Comparison of ENCODE assay signal across 10 mouse cellular contexts in genomic region chr9:13652389-13652877, GRCm38 (mm10).
DNase-seq lines count a peak whose midpoint lies in the region; ATAC-seq and TF ChIP-seq lines count a peak whose summit lies in the region.
"Had no signal": no experiment of that assay in that cellular context is flagged by ENCODE, and none has a peak within 500 bp of the region (broad histone marks: within the 10 kb centered on the region; RNA-seq: fewer than 3 reads in every experiment).

No protein-coding gene starts in this region.

- DNase-seq in MEL (ENCODE audit: low read depth, low spot score) (peak; percentile 25), MN1 (ENCODE audit: low spot score) (no peak)
- DNase-seq in mesoderm, embryonic 11.5 days (ENCODE audit: low read depth, low spot score): peak; percentile 72

- no peaks in the 10 kb centered on the region for H3K36me3 ChIP-seq in heart, embryonic 13.5 days
- no peaks in the 10 kb centered on the region for H3K36me3 ChIP-seq in heart, embryonic 12.5 days
- no peaks in the 10 kb centered on the region for H3K36me3 ChIP-seq in MEL (ENCODE audit: control insufficient read depth in 1 of 2, insufficient read depth in 2 of 2, low read length in 2 of 2)
- no peaks in the 10 kb centered on the region for H3K36me3 ChIP-seq in embryonic facial prominence, embryonic 12.5 days
- H3K36me3 ChIP-seq in intestine, embryonic 16.5 days (ENCODE audit: control insufficient read depth, insufficient read depth, low read length): no peaks in the 10 kb centered on the region
- H3K36me3 ChIP-seq: liver, embryonic 15.5 days; stomach, embryonic 15.5 days had no signal

- no peaks in the 10 kb centered on the region for H3K9me3 ChIP-seq in heart, embryonic 13.5 days
- no peaks in the 10 kb centered on the region for H3K9me3 ChIP-seq in heart, embryonic 12.5 days (replicated peaks)
- no peaks in the 10 kb centered on the region for H3K9me3 ChIP-seq in MEL (replicated peaks; ENCODE audit: insufficient read depth, low read length)
- H3K9me3 ChIP-seq in embryonic facial prominence, embryonic 12.5 days: no peaks in the 10 kb centered on the region
- H3K9me3 ChIP-seq in intestine, embryonic 16.5 days (ENCODE audit: control insufficient read depth, low read length): no peaks in the 10 kb centered on the region
- H3K9me3 ChIP-seq: liver, embryonic 15.5 days; stomach, embryonic 15.5 days had no signal

- no peaks in the 10 kb centered on the region for H3K27me3 ChIP-seq in heart, embryonic 13.5 days (replicated peaks)
- no peaks in the 10 kb centered on the region for H3K27me3 ChIP-seq in heart, embryonic 12.5 days (replicated peaks)
- peaks cover 0 to 2% of the 10 kb centered on the region in 2 experiments; a peak in 2 of 4 replicates for H3K27me3 ChIP-seq in MEL (ENCODE audit: control insufficient read depth in 1 of 2, insufficient read depth in 2 of 2, low read length in 2 of 2)
- no peaks in the 10 kb centered on the region for H3K27me3 ChIP-seq in embryonic facial prominence, embryonic 12.5 days
- H3K27me3 ChIP-seq in intestine, embryonic 16.5 days (replicated peaks; ENCODE audit: control insufficient read depth, insufficient read depth, low read length): no peaks in the 10 kb centered on the region
- H3K27me3 ChIP-seq: liver, embryonic 15.5 days; stomach, embryonic 15.5 days had no signal

- H3K4me1 ChIP-seq in heart, embryonic 13.5 days: peaks cover 9% of the 10 kb centered on the region
- H3K4me1 ChIP-seq in heart, embryonic 12.5 days (replicated peaks): peaks cover 9% of the 10 kb centered on the region
- H3K4me1 ChIP-seq in MEL (ENCODE audit: control insufficient read depth in 1 of 2, insufficient read depth in 2 of 2, low read length in 2 of 2): no peaks in the 10 kb centered on the region; a peak in 1 of 4 replicates
- 0 out of 2 replicates have a peak, but pooled peaks cover 8% of the 10 kb centered on the region for H3K4me1 ChIP-seq in embryonic facial prominence, embryonic 12.5 days
- H3K4me1 ChIP-seq in intestine, embryonic 16.5 days (ENCODE audit: control insufficient read depth, insufficient read depth, low read length): no peaks in the 10 kb centered on the region
- H3K4me1 ChIP-seq: liver, embryonic 15.5 days; stomach, embryonic 15.5 days had no signal

- H3K4me3 ChIP-seq in heart, embryonic 13.5 days: no peak overlapping the region
- no peak overlapping the region for H3K4me3 ChIP-seq in heart, embryonic 12.5 days
- no peak overlapping the region for H3K4me3 ChIP-seq in MEL (ENCODE audit: control insufficient read depth in 1 of 2, insufficient read depth in 1 of 2, low read depth in 2 of 2, low read length in 2 of 2)
- H3K4me3 ChIP-seq in embryonic facial prominence, embryonic 12.5 days: no peak overlapping the region
- no peak overlapping the region for H3K4me3 ChIP-seq in intestine, embryonic 16.5 days (ENCODE audit: low read length)
- H3K4me3 ChIP-seq: liver, embryonic 15.5 days; stomach, embryonic 15.5 days had no signal

- no peak overlapping the region for H3K27ac ChIP-seq in heart, embryonic 13.5 days (replicated peaks)
- no peak overlapping the region for H3K27ac ChIP-seq in heart, embryonic 12.5 days (ENCODE audit: poor library complexity, severe bottlenecking)
- H3K27ac ChIP-seq in MEL (ENCODE audit: control insufficient read depth, low read depth, low read length): no peak overlapping the region
- H3K27ac ChIP-seq in embryonic facial prominence, embryonic 12.5 days: no peak overlapping the region; the same call in 1 of the 2 replicates
- H3K27ac ChIP-seq in intestine, embryonic 16.5 days (ENCODE audit: low read length): no peak overlapping the region
- H3K27ac ChIP-seq: liver, embryonic 15.5 days; stomach, embryonic 15.5 days had no signal

- WGBS in heart, embryonic 13.5 days: 64% methylated on average over 8 of the region's 8 CpGs
- 73% methylated on average over 8 of the region's 8 CpGs for WGBS in heart, embryonic 12.5 days
- 62% methylated on average over 8 of the region's 8 CpGs for WGBS in embryonic facial prominence, embryonic 12.5 days
- 65% methylated on average over 8 of the region's 8 CpGs for WGBS in intestine, embryonic 16.5 days

- no peak for ATAC-seq in heart, embryonic 13.5 days (ENCODE audit: extremely low read depth, insufficient number of reproducible peaks, low FRiP score, low TSS enrichment)
- no peak for ATAC-seq in heart, embryonic 12.5 days (ENCODE audit: insufficient number of reproducible peaks, low FRiP score)
- ATAC-seq in embryonic facial prominence, embryonic 12.5 days (ENCODE audit: insufficient number of reproducible peaks, insufficient read depth, low FRiP score, low TSS enrichment): peak; percentile 61; the same call in 1 of the 2 replicates
- no peak for ATAC-seq in intestine, embryonic 16.5 days
- ATAC-seq in megakaryocyte-erythroid progenitor cell, adult 5-6 weeks (replicated peaks; ENCODE audit: low FRiP score, low TSS enrichment, poor library complexity, severe bottlenecking): no peak

- TF ChIP-seq EP300 in MEL (IDR thresholded peaks at IDR 0.05; ENCODE audit: low read depth in 1 of 2, low read length in 2 of 2): no peak

- H3K4me2 ChIP-seq in heart, embryonic 13.5 days: 0 out of 2 replicates have a peak overlapping the region, but pooled peaks have one; percentile 20
- H3K4me2 ChIP-seq in heart, embryonic 12.5 days: no peak overlapping the region
- no peak overlapping the region for H3K4me2 ChIP-seq in embryonic facial prominence, embryonic 12.5 days (replicated peaks)
- no peak overlapping the region for H3K4me2 ChIP-seq in intestine, embryonic 16.5 days (ENCODE audit: low read depth, low read length)
- H3K4me2 ChIP-seq: liver, embryonic 15.5 days; stomach, embryonic 15.5 days had no signal

- no peak for TF ChIP-seq POLR2A in MEL (IDR thresholded peaks at IDR 0.05; ENCODE audit: control insufficient read depth in 1 of 2, insufficient read depth in 1 of 2, low read depth in 1 of 2, low read length in 2 of 2, poor library complexity in 1 of 2)

- H3K9ac ChIP-seq in heart, embryonic 13.5 days: peak overlapping the region; percentile 54
- no peak overlapping the region for H3K9ac ChIP-seq in heart, embryonic 12.5 days
- no peak overlapping the region for H3K9ac ChIP-seq in MEL (ENCODE audit: control insufficient read depth, low read depth, low read length, poor library complexity, severe bottlenecking)
- H3K9ac ChIP-seq in embryonic facial prominence, embryonic 12.5 days: no peak overlapping the region
- no peak overlapping the region for H3K9ac ChIP-seq in intestine, embryonic 16.5 days (ENCODE audit: low read depth, low read length)
- H3K9ac ChIP-seq: liver, embryonic 15.5 days; stomach, embryonic 15.5 days had no signal

- no peaks in the 10 kb centered on the region for H3K79me2 ChIP-seq in MEL (ENCODE audit: control insufficient read depth, insufficient read depth, low read length, poor library complexity)

- TF ChIP-seq RAD21 in MEL (IDR thresholded peaks at IDR 0.05; ENCODE audit: low read depth, low read length): no peak

- no peak for TF ChIP-seq CTCF in MEL (IDR thresholded peaks at IDR 0.05 in 2 of 3, conservative IDR thresholded peaks at IDR 0.05 in 1 of 3; ENCODE audit: control insufficient read depth in 1 of 3, insufficient read depth in 1 of 3, low read depth in 2 of 3, low read length in 3 of 3, poor library complexity in 1 of 3, severe bottlenecking in 1 of 3)

TF ChIP-seq in MEL, 35 proteins besides CTCF, POLR2A, EP300 and RAD21:
- no peak for TF ChIP-seq CHD2 (IDR thresholded peaks at IDR 0.05; ENCODE audit: low read length)
